Mouse (Mus musculus): ENCODE measurements around the gene Flot1. TPM values are rescaled to one million over a fixed set of nuclear protein-coding genes. Genes with fewer than 3 reads are reported as not detected.

Gene Flot1
- polyA plus RNA-seq (2011; ENCODE audit: insufficient read depth, insufficient read length, low replicate concordance, missing spikeins): 41.7 and 90.0 TPM in 2 replicates

- Histone ChIP-seq H3K4me1 (ENCODE audit: control insufficient read depth, insufficient read depth, low read length) (peaks cover 2% of the 10 kb centered on the region), H3K27ac (ENCODE audit: control insufficient read depth, insufficient read depth, low read depth, low read length, poor library complexity) (peak within 1 kb of the TSS; percentile 92), H3K4me3 (replicated peaks; ENCODE audit: control insufficient read depth, low read depth, low read length) (peak within 1 kb of the TSS; percentile 74)
- WGBS: 1% methylated on average over 47 of the region's 47 CpGs
- TF ChIP-seq POLR2A (IDR thresholded peaks at IDR 0.05; ENCODE audit: borderline replicate concordance, control insufficient read depth, low read depth, low read length) (peak; percentile 33; the same call in 1 of the 2 replicates), CTCF (IDR thresholded peaks at IDR 0.05; ENCODE audit: control insufficient read depth, insufficient read depth, low read length) (no peak)
These were observed at the start of gene Flot1 for GRCm38 (mm10) chr17:35822964-35823937. Gene Flot1 (plus strand): TSS chr17:35823230.

- no peak for TF ChIP-seq CTCF (IDR thresholded peaks at IDR 0.05; ENCODE audit: control insufficient read depth, insufficient read depth, low read length)
- TF ChIP-seq POLR2A (IDR thresholded peaks at IDR 0.05; ENCODE audit: borderline replicate concordance, control insufficient read depth, low read depth, low read length): no peak
- Histone ChIP-seq H3K27ac (ENCODE audit: control insufficient read depth, insufficient read depth, low read depth, low read length, poor library complexity) (no peak overlapping the region), H3K4me1 (ENCODE audit: control insufficient read depth, insufficient read depth, low read length) (peaks cover 2% of the 10 kb centered on the region; the same call in 1 of the 2 replicates), H3K4me3 (replicated peaks; ENCODE audit: control insufficient read depth, low read depth, low read length) (no peak overlapping the region)
- 15% methylated on average over 13 of the region's 13 CpGs for WGBS
These were observed 46.0 kb upstream of the Flot1 start for GRCm38 (mm10) chr17:35776811-35777609.

GRCm38 (mm10) chr17:35778965-35779364 lies 44.1 kb upstream of the Flot1 start:
- H3K4me1 ChIP-seq (ENCODE audit: control insufficient read depth, insufficient read depth, low read length): peaks cover 2% of the 10 kb centered on the region; the same call in 1 of the 2 replicates
- TF ChIP-seq CTCF (IDR thresholded peaks at IDR 0.05; ENCODE audit: control insufficient read depth, insufficient read depth, low read length): no peak
- no peak for TF ChIP-seq POLR2A (IDR thresholded peaks at IDR 0.05; ENCODE audit: borderline replicate concordance, control insufficient read depth, low read depth, low read length)
- WGBS: 31% methylated on average over 6 of the region's 6 CpGs
- H3K4me3 ChIP-seq (replicated peaks; ENCODE audit: control insufficient read depth, low read depth, low read length): no peak overlapping the region
- H3K27ac ChIP-seq (ENCODE audit: control insufficient read depth, insufficient read depth, low read depth, low read length, poor library complexity): no peak overlapping the region

GRCm38 (mm10) chr17:35779466-35780205 lies 43.4 kb upstream of the Flot1 start:
- no peak overlapping the region for H3K27ac ChIP-seq (ENCODE audit: control insufficient read depth, insufficient read depth, low read depth, low read length, poor library complexity)
- TF ChIP-seq POLR2A (IDR thresholded peaks at IDR 0.05; ENCODE audit: borderline replicate concordance, control insufficient read depth, low read depth, low read length) (no peak), CTCF (IDR thresholded peaks at IDR 0.05; ENCODE audit: control insufficient read depth, insufficient read depth, low read length) (no peak)
- H3K4me3 ChIP-seq (replicated peaks; ENCODE audit: control insufficient read depth, low read depth, low read length): no peak overlapping the region
- peaks cover 2% of the 10 kb centered on the region; the same call in 1 of the 2 replicates for H3K4me1 ChIP-seq (ENCODE audit: control insufficient read depth, insufficient read depth, low read length)
- 29% methylated on average over 10 of the region's 10 CpGs for WGBS

GRCm38 (mm10) chr17:35780362-35780761 lies 42.7 kb upstream of the Flot1 start:
- TF ChIP-seq CTCF (IDR thresholded peaks at IDR 0.05; ENCODE audit: control insufficient read depth, insufficient read depth, low read length) (no peak), POLR2A (IDR thresholded peaks at IDR 0.05; ENCODE audit: borderline replicate concordance, control insufficient read depth, low read depth, low read length) (no peak)
- H3K4me3 ChIP-seq (replicated peaks; ENCODE audit: control insufficient read depth, low read depth, low read length): no peak overlapping the region
- 15% methylated on average over 7 of the region's 7 CpGs for WGBS
- no peak overlapping the region for H3K27ac ChIP-seq (ENCODE audit: control insufficient read depth, insufficient read depth, low read depth, low read length, poor library complexity)
- H3K4me1 ChIP-seq (ENCODE audit: control insufficient read depth, insufficient read depth, low read length): peaks cover 2% of the 10 kb centered on the region; the same call in 1 of the 2 replicates

GRCm38 (mm10) chr17:35782398-35782797 lies 40.6 kb upstream of the Flot1 start:
- Histone ChIP-seq H3K4me1 (ENCODE audit: control insufficient read depth, insufficient read depth, low read length) (no peaks in the 10 kb centered on the region), H3K27ac (ENCODE audit: control insufficient read depth, insufficient read depth, low read depth, low read length, poor library complexity) (no peak overlapping the region), H3K4me3 (replicated peaks; ENCODE audit: control insufficient read depth, low read depth, low read length) (no peak overlapping the region)
- 77% methylated on average over 2 of the region's 2 CpGs for WGBS
- TF ChIP-seq POLR2A (IDR thresholded peaks at IDR 0.05; ENCODE audit: borderline replicate concordance, control insufficient read depth, low read depth, low read length) (no peak), CTCF (IDR thresholded peaks at IDR 0.05; ENCODE audit: control insufficient read depth, insufficient read depth, low read length) (peak; percentile 28; the same call in 1 of the 2 replicates)

- WGBS: 88% methylated on average over 5 of the region's 5 CpGs
- Histone ChIP-seq H3K4me1 (ENCODE audit: control insufficient read depth, insufficient read depth, low read length) (no peaks in the 10 kb centered on the region), H3K4me3 (replicated peaks; ENCODE audit: control insufficient read depth, low read depth, low read length) (no peak overlapping the region), H3K27ac (ENCODE audit: control insufficient read depth, insufficient read depth, low read depth, low read length, poor library complexity) (no peak overlapping the region)
- TF ChIP-seq POLR2A (IDR thresholded peaks at IDR 0.05; ENCODE audit: borderline replicate concordance, control insufficient read depth, low read depth, low read length) (no peak), CTCF (IDR thresholded peaks at IDR 0.05; ENCODE audit: control insufficient read depth, insufficient read depth, low read length) (no peak)
These were observed 40.1 kb upstream of the Flot1 start for GRCm38 (mm10) chr17:35782924-35783323.

All from bone marrow, adult 2 months (tissue).